Mouse (Mus musculus): ENCODE measurements around the gene Wbp11. TPM values are rescaled to one million over a fixed set of nuclear protein-coding genes. Genes with fewer than 3 reads are reported as not detected.
A peak's percentile ranks its signal among the peaks of the same experiment; 100 is the strongest.

The Wbp11 gene
- total RNA-seq, 2 experiments from 2014 or later: 116 to 123 TPM

DNA sequence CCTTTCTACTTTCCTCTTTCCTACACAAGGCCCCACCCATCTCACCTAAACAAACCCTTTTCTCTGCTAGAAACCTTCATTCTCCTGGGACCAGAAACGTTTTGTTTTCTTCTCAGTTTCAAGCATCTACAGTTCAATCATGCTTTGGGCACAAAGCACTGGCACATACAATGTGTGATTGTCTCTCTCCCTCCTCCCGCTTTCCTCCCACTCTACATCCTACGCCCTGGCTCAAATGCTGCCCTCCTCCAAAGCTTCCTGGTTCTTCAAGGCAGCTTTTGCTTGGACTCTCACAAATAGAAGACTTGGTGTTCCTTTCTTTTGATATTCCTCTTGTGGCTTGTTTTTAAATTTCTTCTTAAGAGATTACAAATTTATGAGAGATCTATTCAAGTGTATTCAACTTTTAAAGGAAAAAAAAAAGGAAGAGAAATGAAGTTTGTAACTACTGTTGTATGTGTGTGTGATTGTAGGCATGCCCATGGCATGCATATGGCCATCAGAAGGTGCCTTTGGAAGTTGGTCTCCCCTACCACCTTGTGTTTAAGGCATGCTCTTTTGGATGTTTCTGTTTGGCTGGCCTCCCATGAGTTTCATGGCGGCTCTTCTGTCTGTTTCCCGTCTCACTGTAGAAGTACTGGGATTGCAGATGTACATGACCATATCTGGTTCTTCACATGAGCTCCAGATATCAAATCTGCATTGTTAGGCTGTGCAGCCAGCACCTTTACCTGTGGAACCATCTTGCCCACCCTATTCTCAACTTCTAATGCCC, 17.9 kb upstream of the Wbp11 start:
- no peak for ATAC-seq (replicated peaks; ENCODE audit: low FRiP score, poor library complexity, severe bottlenecking)

- no peak for ATAC-seq (replicated peaks; ENCODE audit: low FRiP score, poor library complexity, severe bottlenecking)
Measured at GRCm38 (mm10) chr6:136844903-136845302, 16.9 kb upstream of the Wbp11 start.

GRCm38 (mm10) chr6:136837323-136837722, 9.3 kb upstream of the Wbp11 start:
- no peak for ATAC-seq (replicated peaks; ENCODE audit: low FRiP score, poor library complexity, severe bottlenecking)

DNA sequence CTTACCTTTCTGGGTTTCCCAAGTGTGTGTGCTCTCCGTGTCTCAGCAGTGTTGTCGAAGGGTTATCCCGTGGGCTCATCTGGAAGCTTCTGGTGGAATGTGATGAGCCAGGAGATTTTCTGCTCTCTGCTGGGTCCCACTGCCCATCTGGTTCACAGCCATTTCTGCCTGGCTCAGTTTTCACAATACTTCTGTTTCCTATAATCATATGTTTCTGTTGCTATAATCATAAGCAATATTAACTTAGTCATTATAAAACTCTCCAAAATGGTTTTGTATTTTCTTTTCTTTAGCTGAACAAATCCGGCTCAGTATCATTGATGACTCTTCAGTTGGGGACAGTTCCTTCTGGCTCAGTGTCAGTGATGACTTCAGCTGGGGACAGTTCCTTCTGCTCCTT, 7.3 kb upstream of the Wbp11 start, which contains the start of gene Smco3:
Gene Smco3 (minus strand): TSS at position 101 of the 400 bp plus-strand sequence.
- ATAC-seq (replicated peaks; ENCODE audit: low FRiP score, poor library complexity, severe bottlenecking): no peak

DNA sequence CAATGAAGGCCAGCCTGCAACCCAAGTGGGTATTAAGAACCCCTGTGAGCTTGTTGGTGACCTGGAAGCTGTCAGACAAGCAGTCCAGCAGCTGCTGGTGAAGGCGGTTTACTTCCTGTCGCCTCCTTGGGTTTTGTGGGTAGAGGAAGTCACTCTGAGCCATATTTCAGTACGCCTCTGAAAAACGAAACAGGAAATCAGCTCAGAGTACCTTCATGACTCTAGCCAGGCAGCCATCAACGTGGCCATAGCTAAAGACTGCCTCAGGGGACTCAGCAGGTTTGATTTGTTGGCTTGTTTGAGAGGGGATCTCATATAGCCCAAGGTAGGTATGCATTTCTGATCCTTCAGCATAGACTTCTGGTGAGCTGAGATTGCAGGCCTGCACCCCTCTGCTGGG, 3.7 kb upstream of the Wbp11 start:
- no peak for ATAC-seq (replicated peaks; ENCODE audit: low FRiP score, poor library complexity, severe bottlenecking)

DNA sequence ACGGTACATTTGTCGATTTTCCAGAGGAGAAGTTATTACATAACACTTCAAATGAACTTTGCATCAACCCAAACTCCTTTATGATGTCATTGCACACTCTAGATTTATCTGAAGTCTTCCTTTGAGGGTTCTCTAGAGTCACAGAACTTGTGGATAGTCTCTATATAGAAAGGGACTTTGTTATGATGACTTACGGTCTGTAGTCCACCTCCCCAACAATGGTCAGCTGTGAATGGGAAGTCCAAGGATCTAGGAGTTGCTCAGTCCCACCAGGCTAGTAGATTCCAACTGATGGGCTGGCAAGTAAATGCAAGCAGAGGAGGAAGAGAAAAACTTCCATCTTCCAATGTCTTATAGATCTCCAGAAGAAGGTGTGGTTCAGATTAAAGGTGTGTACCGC, 648 bp upstream of the Wbp11 start:
- ATAC-seq (replicated peaks; ENCODE audit: low FRiP score, poor library complexity, severe bottlenecking): no peak

DNA sequence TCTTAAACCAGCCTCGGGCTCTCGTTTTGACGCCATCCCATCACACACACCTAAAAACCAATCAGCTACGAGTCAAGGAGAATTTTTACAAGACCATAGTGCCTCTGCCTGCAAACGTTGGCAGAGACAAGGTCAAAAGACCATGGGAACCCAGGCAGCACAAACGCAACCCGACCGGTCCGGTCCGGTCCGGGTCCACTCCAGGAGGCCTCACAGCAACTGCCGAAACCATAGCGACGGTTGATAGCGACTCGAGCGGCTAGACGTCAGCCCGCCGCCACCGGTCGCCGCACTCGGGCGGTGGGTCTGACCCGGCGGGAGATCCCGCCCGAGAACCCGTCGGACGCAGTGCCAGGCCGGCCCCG, 535 bp downstream of the Wbp11 start, which contains the start of gene BC049715:
Gene BC049715 (plus strand): TSS at position 111 of the 365 bp plus-strand sequence.
- peak; percentile 40 for ATAC-seq (replicated peaks; ENCODE audit: low FRiP score, poor library complexity, severe bottlenecking)

DNA sequence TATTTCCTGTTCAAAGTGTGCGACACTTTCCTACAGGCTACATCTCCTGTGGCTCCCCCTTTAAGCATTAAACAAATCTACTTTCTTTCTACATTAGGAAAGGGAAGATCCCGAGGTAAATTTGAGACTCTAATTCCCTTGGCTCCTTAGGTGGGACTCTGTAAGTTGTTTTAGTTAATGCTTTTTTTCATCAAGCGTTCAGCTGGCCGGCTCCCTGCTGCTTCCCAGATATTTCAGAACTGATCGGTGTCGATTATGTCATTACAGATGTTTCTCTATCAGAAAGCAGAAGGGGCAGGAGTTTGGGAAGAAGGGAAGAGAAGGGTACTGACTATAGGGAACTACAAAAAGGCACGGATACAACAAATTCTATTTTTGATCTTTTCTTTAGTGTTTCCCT, 917 bp downstream of the Wbp11 start:
- ATAC-seq (replicated peaks; ENCODE audit: low FRiP score, poor library complexity, severe bottlenecking): no peak

- ATAC-seq (replicated peaks; ENCODE audit: low FRiP score, poor library complexity, severe bottlenecking): no peak
Measured at GRCm38 (mm10) chr6:136824987-136825386, 3.0 kb downstream of the Wbp11 start.

- ATAC-seq (replicated peaks; ENCODE audit: low FRiP score, poor library complexity, severe bottlenecking): no peak
Measured at GRCm38 (mm10) chr6:136821086-136821485, 6.9 kb downstream of the Wbp11 start.

GRCm38 (mm10) chr6:136820381-136820780, 7.7 kb downstream of the Wbp11 start:
- ATAC-seq (replicated peaks; ENCODE audit: low FRiP score, poor library complexity, severe bottlenecking): no peak

DNA sequence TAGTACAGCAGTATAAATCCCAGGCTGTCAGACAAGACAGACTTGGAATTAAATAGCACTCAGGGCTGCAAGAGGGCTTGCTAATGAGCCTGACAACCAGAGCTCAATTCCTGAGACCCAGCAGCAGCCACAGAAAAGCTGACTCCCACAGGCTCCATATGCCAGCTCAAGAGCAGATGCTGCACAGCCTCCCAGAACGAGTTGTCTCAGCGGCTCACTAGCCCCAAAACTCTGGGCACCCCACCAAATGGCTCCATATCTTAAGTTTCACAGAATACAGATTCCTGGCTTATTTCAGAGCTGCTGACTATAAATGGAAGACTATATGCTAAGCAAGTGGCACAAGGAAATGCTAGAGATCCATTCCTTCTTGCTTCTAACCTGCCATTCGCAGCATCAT, 10.5 kb downstream of the Wbp11 start:
- no peak for ATAC-seq (replicated peaks; ENCODE audit: low FRiP score, poor library complexity, severe bottlenecking)

- no peak for ATAC-seq (replicated peaks; ENCODE audit: low FRiP score, poor library complexity, severe bottlenecking)
Measured at GRCm38 (mm10) chr6:136816826-136817225, 11.2 kb downstream of the Wbp11 start.

DNA sequence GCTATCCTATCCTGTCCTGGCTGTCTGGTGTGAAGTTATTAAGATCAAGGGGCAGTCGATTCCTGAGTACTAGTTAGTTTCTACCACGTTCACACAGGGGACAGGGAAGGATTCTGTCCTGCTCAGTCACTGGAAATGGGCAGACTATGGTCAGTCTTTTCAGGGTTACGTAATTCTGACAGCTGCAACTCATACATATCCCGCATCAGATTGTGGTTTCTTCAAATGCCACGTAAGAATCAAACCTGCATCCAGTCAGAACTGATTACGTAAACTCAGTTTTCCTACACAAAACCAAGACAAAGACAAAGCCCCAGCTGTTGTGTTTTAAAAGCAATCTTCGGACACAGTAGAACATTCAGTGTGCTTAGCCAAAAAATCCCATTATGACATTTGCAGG, 12.7 kb downstream of the Wbp11 start:
- no peak for ATAC-seq (replicated peaks; ENCODE audit: low FRiP score, poor library complexity, severe bottlenecking)

DNA sequence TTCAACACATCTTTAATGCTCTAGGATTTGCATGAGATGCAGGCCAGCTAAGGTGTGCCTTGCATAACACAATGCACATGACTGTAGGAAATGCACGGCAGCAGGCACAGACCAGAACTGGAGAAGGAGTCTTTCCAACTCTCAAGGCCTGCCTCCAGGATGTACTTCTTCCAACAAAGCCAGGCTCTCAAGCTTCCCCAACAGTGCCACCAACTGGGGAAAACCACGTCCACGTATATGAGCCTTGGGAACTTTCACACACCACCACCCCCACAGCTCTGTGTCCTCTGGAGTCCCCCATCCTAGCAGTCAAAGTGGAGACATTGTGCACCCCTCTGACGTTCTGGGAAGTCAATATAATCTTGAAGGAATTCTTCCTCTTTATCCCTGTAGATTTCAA, 14.9 kb downstream of the Wbp11 start:
- ATAC-seq (replicated peaks; ENCODE audit: low FRiP score, poor library complexity, severe bottlenecking): no peak

DNA sequence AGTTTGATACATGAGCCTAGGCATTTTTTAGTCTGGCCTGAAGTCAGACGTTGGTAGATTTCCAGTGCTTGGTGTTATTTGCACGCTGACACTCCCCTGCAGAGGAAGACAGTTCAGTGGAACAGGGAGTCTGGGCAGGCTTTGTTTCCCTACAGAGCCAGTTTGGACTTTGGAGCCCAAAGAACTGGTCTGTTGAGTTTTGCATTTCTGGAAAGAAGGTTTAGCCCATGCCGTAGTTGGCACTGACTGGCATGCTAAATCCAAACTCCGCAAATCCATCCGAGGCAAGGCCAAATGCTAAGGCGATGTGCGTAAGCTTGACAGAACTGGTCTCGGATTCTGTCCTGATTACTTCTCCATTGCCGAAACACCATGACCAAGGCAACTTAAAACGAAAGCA, 16.8 kb downstream of the Wbp11 start:
- no peak for ATAC-seq (replicated peaks; ENCODE audit: low FRiP score, poor library complexity, severe bottlenecking)

- no peak for ATAC-seq (replicated peaks; ENCODE audit: low FRiP score, poor library complexity, severe bottlenecking)
Measured at GRCm38 (mm10) chr6:136809673-136810072, 18.4 kb downstream of the Wbp11 start.

GRCm38 (mm10) chr6:136809077-136809476, 19.0 kb downstream of the Wbp11 start:
- no peak for ATAC-seq (replicated peaks; ENCODE audit: low FRiP score, poor library complexity, severe bottlenecking)

DNA sequence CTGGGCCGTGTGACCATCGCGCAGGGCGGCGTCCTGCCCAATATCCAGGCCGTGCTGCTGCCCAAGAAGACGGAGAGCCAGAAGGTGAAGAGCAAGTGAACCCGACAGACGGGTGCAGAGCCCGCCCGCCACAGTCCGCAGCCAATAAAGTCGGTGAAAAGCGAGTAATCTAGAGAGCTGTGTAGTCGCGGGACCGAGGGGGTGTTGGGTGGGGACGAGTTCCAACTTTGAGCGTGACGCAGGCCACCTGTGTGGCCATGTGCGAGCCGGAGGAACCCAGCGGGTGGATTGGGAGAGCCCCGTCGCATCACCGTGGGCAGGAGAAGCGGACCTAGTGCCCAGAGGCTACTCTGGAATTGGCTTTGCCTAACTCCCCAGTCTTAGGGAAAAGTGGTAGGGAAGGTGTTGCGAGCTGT, 19.4 kb downstream of the Wbp11 start:
- peak; percentile 30 for ATAC-seq (replicated peaks; ENCODE audit: low FRiP score, poor library complexity, severe bottlenecking)

GRCm38 (mm10) chr6:136808014-136808417, 20.0 kb downstream of the Wbp11 start, which contains the start of gene H2afj:
Gene H2afj (plus strand): TSS chr6:136808244.
- ATAC-seq (replicated peaks; ENCODE audit: low FRiP score, poor library complexity, severe bottlenecking): peak; percentile 72

DNA sequence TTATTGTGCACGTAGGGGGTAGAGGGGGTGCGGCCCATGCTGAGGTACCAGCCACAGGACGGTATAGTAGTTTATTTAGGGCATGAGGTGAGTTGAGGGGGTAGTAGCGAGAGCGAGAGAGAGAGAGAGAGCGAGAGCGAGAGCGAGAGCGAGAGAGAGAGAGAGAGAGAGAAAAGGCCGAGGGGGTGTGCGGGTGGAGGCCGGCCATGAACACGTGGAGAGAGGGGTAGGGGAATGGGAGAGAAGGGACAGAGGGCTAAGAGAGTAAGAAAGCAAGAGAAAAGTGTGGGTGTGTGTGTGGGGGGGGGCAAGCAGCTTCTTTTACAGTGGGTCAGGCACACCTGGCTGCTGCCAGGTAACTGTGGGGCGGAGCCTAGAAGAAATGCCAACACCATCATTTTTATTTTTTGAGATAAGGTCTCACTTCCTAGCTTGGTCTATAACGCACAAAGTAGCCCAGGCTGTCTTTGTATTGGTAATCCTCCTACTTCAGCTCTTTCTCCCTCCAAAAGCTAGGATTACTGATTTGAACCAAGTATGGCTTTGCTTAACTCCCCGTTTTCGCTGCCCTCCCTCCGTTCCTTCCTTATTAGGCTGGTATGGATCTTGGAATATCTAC, 20.5 kb downstream of the Wbp11 start:
- 0 out of 2 replicates have a peak, but pooled peaks have one; percentile 0 for ATAC-seq (replicated peaks; ENCODE audit: low FRiP score, poor library complexity, severe bottlenecking)

Data from erythroid progenitor cell, adult 5-6 weeks (primary cell).